Mouse (Mus musculus) MEL-GATA-1-ER (cell line): ENCODE measurements around the gene Acer3.
"Not testable (repeated sequence)": the region's sequence is repeated elsewhere in the genome, so short reads cannot be mapped to it uniquely, and the experiment has no call there.

Experiments used
- DNase-seq: peaks from one replicate; pipeline ENCODE4 v3.0.0-alpha.2; 2012; ENCODE audit warnings: low read depth; ENCODE audit errors: extremely low read depth

The Acer3 gene

DNA sequence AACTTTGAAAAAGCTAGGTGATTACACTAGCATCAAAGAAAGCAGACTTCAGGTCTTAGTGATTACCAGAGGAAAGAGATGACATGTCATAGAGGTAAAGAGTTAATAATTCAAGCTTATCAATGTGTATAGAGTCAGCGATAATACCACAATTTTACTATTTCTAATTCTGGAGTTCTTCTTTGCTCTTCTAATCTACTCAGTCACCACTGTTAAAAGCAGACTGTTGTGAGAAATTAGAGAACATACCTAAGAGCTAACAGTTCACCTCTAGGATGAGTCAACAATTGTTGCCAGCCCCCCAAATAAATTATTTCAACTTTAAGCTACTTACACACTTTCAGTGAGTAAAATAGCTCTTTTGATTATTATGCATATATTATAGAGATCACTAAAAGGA, 28.1 kb downstream of the Acer3 start:
- no peak for DNase-seq

DNA sequence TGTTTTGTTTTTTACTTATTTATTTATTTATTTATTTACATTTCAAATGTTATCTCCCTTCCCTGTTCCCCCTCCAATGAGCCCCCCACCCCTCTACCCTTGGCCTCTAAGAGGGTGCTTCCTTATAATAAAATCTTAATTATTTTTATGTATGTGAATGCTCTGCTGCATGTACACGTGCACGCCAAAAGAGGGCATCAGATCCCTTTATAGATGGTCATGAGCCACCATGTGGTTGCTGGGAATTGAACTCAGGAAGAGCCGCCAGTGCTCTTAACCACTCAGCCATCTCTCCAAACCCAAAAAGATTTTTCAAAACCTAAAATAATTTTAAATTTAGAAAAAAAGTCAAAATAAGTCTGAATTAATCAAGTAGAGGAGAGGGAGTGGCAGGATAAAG, 31.4 kb downstream of the Acer3 start:
- no peak for DNase-seq

DNA sequence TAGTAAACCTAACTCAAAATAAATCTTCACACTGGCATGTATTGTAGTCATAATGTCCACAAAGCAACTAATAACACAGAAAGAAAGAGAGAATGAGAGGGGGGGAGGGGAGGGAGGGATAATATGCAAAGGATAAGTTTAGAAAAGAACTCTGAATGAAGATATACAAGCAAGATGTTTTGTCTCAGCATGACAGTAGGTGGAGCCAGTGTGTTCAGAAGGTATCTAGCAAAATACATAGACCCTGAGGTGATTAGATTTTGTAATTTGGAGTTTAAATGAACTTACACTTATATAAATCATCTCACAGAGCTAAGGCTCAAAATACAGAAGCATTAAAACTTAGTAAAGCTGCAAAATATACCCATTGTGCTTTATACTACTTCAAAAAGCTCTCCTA, 44.7 kb downstream of the Acer3 start:
- DNase-seq = peak; percentile 10

DNA sequence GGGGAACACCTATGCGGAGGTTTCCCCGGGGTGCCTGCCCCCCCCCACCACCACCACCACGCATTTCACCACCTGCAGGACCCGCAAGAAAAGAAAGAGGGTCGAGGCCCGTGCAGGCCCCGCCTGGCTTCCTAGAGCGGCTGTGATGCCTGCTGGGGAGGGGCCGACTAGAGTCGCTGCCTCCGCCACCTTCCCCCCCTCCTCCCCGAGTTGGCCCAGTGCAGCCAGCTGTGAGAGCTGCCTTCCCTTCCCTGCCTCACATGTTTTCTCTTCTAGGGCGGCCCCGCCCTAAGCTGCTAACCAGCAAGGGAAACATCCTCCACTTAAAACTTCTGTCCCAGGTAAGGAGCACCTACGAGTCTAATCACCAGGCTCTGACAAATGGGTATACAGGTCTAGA, 52.8 kb downstream of the Acer3 start:
- DNase-seq = not testable (repeated sequence)

DNA sequence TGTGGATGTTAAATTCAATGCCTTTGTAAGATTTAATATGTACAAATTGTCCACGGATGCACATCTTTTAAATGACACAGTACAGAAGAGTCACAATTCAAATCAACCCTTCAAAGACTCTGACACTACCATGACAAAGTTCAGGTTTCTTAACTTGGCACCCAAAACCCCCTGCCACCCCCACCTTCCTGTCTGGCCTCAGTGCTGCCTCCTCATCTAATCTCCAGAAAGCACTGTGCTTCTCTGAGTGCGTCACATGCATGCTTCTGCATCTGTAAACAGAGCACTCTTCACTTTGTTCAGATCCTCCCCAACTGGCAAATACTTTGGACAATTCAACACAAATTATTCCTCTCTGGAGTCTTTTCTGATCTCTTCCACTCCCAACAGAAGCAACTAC, 68.5 kb downstream of the Acer3 start:
- no peak for DNase-seq

DNA sequence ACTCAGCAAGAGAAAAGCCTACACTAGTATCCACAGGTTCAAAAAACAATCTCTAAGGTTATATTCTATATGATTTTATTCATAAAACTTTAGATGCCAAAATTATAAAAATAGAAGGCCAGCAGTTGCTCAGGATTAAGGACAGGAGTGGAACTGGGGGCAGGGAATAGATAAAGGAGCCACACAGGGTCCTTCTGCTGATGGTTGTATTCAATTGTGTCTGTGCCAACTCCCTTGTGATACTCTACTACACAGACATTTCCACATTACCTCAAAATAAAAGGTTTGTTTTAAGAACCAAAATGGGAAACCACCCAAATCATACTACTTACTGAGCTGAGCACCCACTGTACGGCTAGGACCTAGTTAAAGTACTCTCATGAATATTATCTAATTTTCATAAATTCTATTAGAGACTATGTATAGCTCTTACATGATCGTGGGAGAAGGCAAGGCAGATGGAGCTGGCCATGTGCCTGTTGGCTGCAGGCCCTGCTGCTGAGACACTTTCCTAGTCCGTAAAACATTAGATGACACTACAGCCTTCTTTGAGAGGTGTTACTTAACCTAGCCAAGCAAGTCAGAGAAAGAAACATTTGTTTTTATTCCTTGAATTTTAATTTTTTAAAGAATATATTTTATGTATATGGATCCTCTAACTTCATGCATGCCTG, 84.2 kb downstream of the Acer3 start:
- no peak for DNase-seq

DNA sequence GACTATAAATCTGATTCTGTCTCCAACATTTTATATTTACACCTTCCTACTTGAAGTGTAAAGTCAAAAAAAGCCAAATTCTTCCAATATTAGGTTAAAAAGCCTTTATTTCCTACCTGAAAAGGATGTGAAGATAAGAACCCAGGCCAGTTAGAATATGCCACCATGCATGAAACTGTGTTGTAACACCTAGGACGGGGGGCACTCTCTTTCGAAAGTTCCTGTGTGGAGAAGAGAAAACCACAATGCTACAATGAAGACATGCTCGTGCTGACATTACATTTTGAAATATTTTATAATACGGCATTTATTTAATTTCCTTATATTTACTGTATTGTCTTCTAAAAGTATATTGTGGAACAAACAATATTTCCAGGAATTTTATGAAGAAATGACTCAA, 97.2 kb downstream of the Acer3 start:
- DNase-seq = no peak

DNA sequence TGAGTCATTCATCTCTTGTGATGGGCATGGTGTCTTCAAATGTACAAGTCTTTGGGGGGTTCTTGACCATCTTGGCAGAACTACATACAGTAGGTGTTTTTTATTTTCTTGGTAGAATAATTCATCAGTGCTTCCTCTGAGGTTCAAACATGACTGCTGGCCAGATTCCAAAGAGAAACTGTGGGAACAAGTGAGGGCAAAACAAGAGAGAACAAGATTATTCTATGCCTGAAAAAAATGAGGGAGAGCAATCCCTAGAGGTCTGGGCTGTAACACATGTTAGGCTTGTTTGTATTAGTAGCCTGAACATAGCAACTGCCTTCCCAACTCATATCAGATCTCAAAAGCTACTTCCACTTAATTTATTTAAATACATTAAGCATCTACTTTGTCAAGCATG, 104.3 kb downstream of the Acer3 start:
- DNase-seq = no peak

DNA sequence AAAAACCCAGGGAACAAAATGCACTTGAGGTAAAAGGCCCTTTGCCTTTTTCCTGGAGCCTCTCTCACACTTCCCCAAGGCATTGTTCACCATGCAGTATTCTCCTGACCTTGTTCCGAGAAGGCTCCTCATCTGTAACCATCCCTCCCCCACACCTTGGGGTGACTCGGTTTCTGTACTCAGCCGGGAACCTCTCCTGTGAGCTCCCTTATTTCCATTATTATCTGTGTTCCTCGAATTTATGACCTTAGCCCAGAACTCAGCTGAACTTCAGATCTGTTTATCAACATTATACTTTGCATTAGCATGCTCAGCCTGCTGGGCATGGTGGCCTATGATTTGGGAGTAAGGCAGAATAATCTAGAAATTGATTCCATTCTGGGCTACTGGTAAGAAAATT, 118.1 kb downstream of the Acer3 start:
- DNase-seq = no peak

DNA sequence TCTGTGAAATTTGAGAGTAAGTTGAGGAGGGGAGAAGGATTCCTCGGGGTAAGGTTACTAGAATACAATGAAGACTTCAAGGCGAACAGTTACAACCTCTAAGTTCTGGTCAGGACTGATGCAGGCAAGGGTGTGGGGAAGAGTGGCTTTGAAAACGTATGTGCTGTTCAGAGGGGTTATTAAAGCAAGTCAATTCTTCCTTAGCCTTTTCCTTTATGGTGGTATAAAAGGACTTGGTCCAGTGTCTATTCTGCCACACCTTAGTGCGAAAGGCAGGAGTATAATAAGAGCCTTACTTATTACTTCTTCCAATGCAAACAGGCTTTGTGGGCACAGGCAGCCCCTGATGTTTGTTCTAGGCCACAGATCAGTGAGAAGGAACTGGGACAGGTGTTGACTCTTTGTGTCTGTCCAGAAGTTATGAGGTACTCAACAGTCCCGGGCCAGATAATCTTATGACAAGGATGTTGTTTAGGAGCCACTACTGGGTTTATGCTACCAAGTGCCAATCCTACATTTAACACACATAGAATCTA, 119.4 kb downstream of the Acer3 start:
- no peak for DNase-seq

DNA sequence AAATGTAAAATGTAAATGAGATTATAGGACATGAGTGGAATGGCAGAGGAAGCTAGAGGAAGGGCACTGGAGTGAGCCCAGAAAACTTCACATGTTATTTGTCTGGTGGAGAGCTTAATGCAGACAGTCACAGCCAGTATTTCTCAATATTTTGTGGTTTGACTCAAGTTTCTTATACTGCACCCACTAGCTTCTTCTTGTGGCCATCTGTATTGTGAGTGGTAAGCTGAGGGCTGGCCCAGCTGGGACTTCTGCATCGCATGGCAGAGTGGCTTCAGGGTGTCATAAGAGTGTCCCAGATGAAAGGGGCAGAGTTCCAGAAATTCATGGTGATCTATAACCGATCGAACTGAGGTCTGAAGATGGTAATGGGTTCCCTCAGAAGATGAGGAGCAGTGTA, 120.6 kb downstream of the Acer3 start:
- DNase-seq = no peak

DNA sequence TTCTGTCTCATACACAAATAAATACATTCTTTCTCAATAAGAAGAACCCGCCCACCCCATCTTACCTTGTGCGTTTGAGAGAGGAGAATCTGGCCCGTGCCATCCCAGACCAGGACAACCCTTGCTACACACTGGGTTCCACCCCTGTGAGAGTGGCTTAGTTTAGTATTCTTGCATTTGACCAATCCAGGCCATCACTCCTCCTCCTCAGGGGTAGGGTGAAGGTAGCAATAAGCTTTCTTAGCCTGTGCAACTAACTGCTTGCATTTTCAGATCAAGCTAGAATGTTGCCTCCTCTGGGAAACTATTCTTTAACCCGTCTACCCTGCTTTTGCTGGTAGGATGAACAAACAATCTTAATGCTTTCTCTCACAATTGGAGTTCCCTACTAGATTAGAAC, 121.6 kb downstream of the Acer3 start, which contains the start of gene B3gnt6:
B3gnt6 (minus strand) TSS at position 101 of the 400 bp plus-strand sequence.
- DNase-seq = no peak

DNA sequence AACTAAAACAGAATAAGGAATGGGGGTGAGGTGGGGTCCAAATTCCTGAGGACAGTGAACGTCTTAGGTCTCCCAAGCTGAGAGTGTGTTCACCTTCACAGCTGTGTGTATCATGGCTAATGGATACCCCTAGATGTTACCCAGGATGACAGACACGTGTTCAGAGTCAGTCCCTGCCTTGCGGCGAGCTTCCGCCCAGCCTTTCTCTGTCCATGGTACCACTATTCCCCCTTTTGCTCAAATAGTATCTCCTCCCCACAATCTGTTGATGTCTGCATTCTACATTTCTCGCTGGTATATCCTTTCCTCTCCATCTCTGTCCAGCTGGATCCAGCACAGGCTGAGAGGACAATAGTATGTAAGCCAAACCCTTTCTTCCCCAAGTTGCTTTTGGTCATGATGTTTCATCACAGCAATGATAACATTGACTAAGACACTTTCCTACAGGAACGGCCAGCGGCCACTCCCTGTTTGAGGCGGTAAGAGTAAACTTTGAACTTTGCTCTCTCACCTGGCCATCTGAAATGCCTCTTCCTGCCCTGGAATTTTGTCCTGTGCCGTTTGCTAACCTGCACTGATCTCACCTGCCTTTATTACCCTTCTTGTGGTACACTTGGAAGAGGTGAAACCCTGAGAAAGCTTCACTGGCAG, 125.7 kb downstream of the Acer3 start:
- DNase-seq = no peak

DNA sequence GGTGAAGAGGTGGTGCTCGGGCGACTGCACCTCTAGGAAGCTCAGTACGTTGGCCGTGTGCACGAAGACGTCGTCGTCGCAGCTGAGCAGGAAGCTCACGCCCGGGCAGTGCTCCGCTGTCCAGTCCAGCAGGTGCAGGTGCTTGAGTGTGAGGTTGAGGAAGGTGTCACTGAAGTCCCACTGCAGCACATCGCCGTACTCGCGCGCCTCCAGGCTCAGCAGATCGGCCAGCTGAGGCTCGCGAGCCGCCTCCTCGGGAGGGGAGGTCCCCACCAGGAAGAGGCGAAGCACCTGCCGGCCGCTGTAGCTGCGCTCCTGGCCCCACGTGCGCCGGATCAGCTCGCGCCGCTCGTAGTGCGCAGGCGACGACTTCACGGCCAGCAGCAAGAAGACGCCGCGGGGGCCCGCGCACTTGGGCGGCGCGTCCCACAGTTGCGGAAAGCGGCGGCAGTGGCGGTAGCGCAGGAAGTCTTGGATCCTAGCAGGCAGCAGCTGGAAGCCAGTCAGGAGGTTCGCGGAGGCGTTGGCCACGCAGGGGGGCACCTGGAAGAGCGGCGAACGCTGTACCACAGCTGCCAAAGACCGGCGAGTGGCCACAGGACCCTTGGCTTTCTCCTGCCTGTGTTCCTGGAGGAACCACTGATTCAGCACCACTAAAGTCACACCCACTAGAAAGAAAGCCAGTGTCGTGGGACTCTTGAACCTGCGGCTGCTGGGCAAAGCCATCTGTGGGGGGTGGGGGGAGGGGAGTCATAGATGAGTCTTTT, 126.8 kb downstream of the Acer3 start:
- no peak for DNase-seq

DNA sequence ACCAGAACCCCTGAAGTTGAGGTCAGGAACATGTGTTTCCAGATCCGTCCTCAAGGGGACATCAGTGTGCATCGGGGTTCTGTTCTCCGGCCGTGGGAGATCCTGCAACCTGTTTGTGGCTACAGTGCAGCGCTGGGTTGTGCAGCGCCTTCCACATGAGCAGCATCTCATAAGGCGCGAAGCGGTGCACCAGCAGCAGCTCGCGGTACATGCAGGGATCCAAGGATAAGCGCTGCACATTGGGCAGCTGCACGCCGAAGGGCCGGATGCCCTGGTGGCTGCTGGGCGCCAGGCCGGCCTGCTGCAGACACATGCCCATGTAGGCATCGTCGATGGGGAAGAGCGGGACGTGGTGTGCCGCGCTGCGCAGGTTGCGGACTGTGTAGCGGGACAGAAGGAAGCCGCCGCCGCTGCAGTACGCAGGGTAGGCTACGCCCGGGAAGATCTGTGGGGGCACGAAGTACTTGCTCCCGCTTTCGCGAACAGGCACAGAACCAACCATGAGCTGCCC, 127.4 kb downstream of the Acer3 start:
- DNase-seq = no peak

DNA sequence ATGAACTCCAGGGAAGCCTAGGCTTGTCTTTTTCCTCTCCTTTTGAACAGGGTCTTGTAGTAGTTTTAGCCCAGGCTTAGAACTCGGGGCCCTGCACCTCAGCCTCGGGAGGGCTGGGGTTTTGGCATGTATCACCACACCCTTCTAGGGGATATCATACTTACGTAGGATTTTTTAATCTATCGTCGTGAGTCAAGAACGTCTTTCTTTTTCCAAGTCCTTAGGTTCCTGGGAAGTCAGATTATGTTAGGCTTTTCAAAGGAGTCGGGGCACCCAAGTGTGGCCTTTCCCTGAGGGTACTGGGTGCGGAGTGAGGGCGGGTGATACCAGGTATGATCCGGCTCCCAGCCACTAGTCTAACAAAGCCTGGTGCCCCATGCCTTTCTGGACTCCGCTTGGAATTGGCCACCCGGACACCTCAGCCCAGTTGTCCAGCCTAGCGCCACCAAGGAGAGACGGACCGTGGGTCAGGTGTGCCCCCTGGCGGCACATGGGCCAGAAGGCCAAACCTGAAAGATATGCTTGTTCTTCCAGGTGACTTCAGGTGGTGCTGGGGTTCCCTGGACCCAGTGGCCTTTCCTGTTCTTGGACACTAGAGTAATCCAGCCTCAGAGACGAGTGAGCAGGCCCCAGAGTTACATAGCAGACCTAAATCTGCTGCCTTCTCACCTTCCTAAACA, 129.3 kb downstream of the Acer3 start:
- DNase-seq = no peak

DNA sequence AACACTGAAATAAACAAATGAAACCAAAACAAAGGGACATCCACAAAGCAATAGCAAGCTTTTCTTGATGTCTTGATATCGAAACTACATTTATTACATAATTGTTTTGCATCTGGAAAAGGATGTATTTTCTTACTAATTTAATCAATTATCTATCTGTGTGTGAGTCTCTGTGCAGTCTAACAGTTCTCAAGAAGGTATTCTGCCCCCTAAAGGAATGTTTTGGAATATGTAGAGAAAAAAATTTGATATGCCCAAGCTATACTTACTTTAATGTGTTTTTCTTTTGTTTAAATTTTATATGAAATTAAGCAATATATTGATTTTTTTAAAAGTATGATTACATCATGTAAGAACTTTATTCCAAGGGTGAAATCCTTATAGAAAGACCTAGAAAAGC, 130.4 kb downstream of the Acer3 start:
- peak; percentile 25 for DNase-seq

DNA sequence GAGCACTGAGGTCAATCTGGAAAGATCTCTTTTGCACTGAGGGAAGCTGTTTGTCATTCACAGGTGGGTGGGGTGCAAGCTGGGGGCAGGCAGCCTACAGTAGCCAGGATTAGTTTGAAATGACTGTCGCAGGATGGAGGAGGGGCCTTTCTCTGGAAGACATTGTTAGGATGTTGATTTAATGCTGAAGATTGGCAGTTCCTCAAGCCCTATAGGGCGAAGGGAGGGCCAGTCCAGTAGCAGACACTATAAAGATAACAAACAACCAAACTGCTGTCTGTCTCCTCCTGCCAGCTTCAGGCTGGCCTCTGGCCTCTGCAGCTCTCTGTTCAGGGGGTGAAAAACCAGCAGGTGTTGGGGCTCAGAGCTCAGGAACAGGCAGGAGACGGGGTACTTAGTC, 131.3 kb downstream of the Acer3 start:
- DNase-seq = peak; percentile 26

DNA sequence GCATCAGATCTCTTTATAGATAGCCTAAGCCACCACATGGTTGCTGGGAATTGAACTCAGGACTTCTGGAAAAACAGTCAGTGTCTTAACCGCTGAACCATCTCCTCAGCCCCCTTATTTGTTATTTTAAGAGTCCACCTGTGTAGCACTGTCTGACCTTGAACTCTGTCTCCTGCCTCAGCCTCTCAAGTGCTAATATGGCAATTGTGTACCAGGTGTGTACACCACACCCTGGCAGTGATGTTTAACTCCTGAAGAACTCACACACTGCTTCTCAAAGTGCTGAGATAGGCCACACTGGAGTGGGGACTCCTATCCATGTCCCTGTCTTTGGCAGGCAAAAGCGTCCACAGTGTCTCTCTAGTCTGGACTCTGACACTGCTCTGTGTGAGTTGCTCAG, 132.3 kb downstream of the Acer3 start:
- DNase-seq = no peak

DNA sequence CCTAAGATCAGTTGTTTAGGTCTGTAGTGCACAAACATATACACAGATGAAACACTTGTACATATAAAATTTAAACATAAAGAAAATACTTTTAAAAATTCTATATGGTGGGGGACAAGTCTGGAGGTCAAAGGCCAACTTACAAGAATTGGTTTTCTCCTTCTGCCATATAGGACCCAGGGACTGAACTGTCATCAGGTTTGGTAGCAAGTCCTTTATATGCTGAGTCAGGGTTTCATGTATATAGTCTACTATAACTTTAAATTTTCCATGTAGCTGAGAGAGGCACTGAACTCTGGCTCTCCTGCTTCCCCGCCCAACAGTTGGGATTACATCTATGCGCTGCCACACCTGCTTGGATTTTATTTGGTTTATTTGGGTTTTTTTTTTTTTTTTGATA, 132.8 kb downstream of the Acer3 start:
- no peak for DNase-seq

DNA sequence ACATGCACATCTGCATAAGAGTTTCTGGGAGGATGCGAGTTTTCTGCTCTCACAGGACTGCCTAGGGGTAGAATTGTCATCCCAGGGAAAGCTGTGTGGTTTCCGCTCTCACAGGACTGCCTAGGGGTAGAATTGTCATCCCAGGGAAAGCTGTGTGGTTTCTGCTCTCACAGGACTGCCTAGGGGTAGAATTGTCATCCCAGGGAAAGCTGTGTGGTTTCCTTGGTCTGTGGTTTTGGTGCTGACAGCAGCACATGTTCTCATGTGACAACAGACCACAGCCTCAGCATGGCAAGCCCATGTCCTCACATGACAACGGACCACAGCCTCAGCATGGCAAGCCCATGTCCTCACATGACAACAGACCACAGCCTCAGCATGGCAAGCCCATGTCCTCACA, 133.7 kb downstream of the Acer3 start:
- DNase-seq = not testable (repeated sequence)

DNA sequence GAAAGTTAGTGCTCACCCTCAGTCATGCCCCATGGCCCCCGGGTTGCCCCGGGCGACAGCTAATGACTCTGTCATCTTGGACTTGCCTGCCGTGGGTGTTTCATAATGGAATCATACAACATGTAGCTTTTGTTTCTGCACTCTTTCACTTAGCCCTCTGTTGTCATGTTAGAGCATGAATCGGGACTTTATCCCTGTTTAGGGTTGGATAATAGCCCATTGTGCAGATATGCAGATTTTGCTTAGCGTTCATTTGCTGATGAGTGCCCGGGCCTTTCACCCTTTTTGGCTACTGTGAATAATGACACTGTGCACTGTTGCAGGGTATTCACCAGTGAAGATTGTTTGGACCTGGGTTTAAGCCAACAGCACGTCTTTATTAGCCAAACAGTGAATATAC, 134.4 kb downstream of the Acer3 start:
- no peak for DNase-seq
